Mouse (Mus musculus) cerebellum, adult 2 months (tissue): ENCODE results near the gene Aoc3. TPM values are rescaled to one million over a fixed set of nuclear protein-coding genes. Genes with fewer than 3 reads are reported as not detected.

ENCODE experiments used
- DNase-seq, 2 experiments: peaks; one replicate each; pipeline ENCODE4 v3.0.0; 2021
- H3K27ac ChIP-seq: fragments of 200-500 bp; 2 replicates; pipeline ENCODE4 v1.5.1; 2012; ENCODE audit warnings: low read length, control low read depth, inconsistent platforms; ENCODE audit not compliant: insufficient read depth
- H3K27me3 ChIP-seq: fragments of 200-500 bp; 2 replicates; pipeline ENCODE4 v1.6.1; 2012; ENCODE audit warnings: inconsistent platforms, mild to moderate bottlenecking, low read length, moderate library complexity; ENCODE audit not compliant: control insufficient read depth, insufficient read depth
- H3K4me1 ChIP-seq: fragments of 200-500 bp; 2 replicates; pipeline ENCODE4 v1.6.1; 2011; ENCODE audit warnings: low read length; ENCODE audit not compliant: control insufficient read depth, insufficient read depth
- H3K4me3 ChIP-seq: fragments of 200-500 bp; replicated peaks from 2 replicates; pipeline ENCODE3; 2011; ENCODE audit warnings: mild to moderate bottlenecking, low read depth, low read length, control low read depth; ENCODE audit not compliant: insufficient read depth
- CTCF ChIP-seq: fragments of 200-500 bp; IDR thresholded peaks from 2 replicates; pipeline ENCODE4 v1.5.1; 2011; ENCODE audit warnings: low read depth, mild to moderate bottlenecking, control low read depth, low read length, moderate library complexity, borderline replicate concordance; ENCODE audit not compliant: insufficient read depth
- POLR2A ChIP-seq: fragments of 200-500 bp; IDR thresholded peaks from 2 replicates; pipeline ENCODE4 v1.6.1; 2011; ENCODE audit warnings: low read length, control low read depth, borderline replicate concordance; ENCODE audit not compliant: insufficient read depth
- WGBS: fragments of 180-500 bp; shearing (Covaris S2); methylation state at CpG from one replicate; pipeline ENCODE4 v1.1.7; 2018; 5-methylcytosine and 5-hydroxymethylcytosine counted together
- polyA plus RNA-seq: library from polyadenylated mRNA; depleted of rRNA; stranded (reverse); fragments of >200 nt; gene quantifications from 2 replicates; pipeline ENCODE4 v1.2.3, GENCODE M21; 2012; rRNA removed

Gene Aoc3
- polyA plus RNA-seq = 0.75 and 0.76 TPM in 2 replicates

DNA sequence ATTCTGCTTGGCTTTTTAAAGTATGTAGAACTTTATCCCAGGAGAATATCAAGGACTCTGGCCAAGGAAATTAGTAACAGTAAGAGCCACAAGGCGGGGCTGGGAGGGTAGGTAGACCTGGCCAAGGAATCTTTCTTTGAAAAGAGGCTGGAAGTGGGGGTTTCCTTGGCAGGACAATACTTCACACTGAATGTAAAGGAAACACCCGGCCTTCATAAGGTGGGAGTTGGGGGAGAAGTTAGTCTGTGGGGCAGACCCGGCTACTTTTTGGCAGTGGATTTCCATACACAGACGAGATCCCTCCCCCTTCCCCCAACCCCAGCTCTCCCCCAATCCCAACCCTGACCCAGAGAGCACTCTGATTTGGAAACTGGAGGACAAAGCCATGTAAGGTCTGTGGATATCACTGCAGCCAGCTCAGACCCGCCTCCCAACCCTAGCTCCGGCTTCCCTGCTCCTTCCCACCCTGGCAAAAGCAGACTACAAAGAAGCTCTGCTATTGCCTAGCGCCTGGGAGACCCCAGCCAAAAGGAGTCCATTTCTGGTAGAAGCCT is at the start of gene Aoc3:
Gene Aoc3, plus strand, starts transcription at position 235 of the 554 bp plus-strand sequence.
- H3K4me3 ChIP-seq = no peak within 1 kb of the TSS
- 29% methylated on average over 7 of the region's 7 CpGs for WGBS
- no peaks in the 10 kb centered on the region for H3K4me1 ChIP-seq
- H3K27ac ChIP-seq = no peak within 1 kb of the TSS
- no peaks in the 10 kb centered on the region for H3K27me3 ChIP-seq
- no peak for DNase-seq
- no peak for TF ChIP-seq CTCF
- TF ChIP-seq POLR2A = no peak

DNA sequence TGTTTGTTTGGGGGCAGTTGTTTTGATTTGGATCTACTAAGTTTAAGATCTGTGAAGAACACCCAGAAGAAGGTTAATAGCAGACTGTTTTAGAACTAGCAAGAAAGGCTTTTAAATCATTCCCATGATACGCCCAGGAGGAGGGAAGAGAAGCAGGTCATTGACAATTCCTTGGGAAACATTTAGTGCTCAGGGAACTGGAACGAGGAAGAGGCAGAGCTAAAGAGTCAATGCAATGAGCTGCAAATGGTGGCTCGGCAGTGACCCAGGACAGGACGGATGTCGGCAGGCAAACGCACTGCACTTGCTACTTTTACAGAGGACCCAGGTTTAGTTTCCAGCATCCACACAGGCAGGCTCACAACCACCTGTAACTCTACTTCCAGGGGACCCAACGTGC is 49.6 kb upstream of the Aoc3 start:
- TF ChIP-seq POLR2A = no peak
- TF ChIP-seq CTCF = no peak
- no peaks in the 10 kb centered on the region for H3K27me3 ChIP-seq
- peaks cover 14% of the 10 kb centered on the region for H3K4me1 ChIP-seq
- no peak overlapping the region for H3K4me3 ChIP-seq
- DNase-seq = no peak
- no peak overlapping the region for H3K27ac ChIP-seq
- WGBS = 29% methylated on average over 7 of the region's 7 CpGs

DNA sequence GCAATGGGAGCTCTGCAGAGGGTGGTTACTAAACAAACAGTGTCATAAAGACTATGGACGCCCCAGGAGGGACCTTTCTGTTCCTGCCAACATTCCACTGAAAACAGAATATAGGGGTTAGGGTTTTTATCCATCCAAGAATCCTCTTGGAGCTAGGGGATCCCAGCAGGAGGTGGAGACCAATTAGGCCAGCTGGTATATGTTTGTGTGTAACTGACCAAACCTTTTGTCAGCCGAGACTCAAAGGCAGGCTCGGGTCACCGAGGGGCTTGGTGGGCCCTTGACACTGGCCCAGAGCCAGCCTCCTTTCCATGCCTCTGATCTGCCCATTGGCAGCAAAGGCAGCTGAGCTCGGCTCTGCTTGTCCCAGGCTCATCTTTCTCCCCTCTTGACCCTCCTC is 47.5 kb upstream of the Aoc3 start:
- WGBS = 14% methylated on average over 5 of the region's 5 CpGs
- no peak overlapping the region for H3K27ac ChIP-seq
- H3K4me1 ChIP-seq = 0 out of 2 replicates have a peak, but pooled peaks cover 3% of the 10 kb centered on the region
- TF ChIP-seq POLR2A (no peak), CTCF (no peak)
- no peak for DNase-seq
- H3K27me3 ChIP-seq = no peaks in the 10 kb centered on the region
- no peak overlapping the region for H3K4me3 ChIP-seq

DNA sequence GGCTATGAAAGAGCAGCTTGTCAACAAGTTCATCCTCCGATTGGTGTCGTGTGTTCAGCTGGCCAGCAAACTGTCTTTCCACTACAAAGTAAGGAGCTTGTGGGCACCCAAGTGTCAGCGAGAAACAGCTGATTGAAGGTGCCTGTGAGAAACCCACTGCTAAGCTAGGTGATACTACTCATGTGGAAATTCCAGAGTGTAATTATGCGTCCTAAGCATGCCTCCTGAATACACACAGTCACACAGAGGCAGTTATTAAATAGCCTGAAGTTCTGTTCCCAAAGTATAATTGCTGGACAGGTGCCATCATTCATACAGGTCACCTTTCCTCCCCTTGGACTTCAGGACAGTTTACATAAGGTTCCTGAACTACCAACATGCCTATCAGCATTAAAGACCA is 46.6 kb upstream of the Aoc3 start:
- Histone ChIP-seq H3K4me3 (no peak overlapping the region), H3K27ac (no peak overlapping the region), H3K27me3 (no peaks in the 10 kb centered on the region), H3K4me1 (0 out of 2 replicates have a peak, but pooled peaks cover 3% of the 10 kb centered on the region)
- no peak for DNase-seq
- TF ChIP-seq POLR2A (no peak), CTCF (no peak)
- WGBS = 60% methylated on average over 4 of the region's 4 CpGs

DNA sequence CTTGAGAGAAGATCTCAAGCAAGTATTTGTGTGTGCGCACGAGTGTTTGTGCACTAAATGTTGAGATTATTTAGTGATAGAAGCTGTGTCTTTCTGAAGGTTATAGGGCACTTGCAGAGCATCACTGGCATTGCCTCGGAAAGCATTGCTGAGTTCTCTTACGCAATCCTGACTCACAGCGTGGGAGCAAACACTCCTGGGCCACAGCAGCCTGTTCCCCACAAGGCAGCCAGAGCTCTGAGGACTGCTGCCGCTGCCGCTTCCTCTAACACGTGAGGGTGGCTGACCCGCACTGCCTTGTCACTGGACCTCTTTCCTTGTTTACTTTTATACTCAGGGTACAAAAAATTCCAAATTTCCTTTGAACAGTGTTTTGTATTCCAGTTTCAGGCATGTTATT is 43.1 kb upstream of the Aoc3 start:
- no peak overlapping the region for H3K4me3 ChIP-seq
- DNase-seq = no peak
- H3K27me3 ChIP-seq = no peaks in the 10 kb centered on the region
- TF ChIP-seq CTCF (no peak), POLR2A (no peak)
- H3K4me1 ChIP-seq = no peaks in the 10 kb centered on the region
- 84% methylated on average over 9 of the region's 9 CpGs for WGBS
- no peak overlapping the region for H3K27ac ChIP-seq

DNA sequence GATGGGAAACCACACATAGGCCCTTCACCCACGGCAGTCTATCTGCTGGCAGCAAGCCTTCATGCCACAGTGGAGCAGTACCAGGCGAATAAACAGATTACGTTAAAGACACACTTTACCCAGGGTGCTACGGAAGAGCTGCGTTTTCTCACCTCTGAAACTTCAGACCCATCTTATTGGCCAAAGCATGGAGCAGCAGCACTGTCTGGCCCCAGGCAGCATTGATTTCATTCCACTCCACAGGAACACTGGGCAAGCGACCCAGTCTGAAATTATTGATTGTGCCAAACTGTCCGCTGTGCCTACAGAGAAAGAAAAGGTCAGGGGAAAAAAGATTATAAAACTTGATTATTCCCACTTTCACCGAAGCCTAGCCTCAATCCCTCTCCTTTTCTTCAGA is 39.2 kb upstream of the Aoc3 start:
- H3K27me3 ChIP-seq = no peaks in the 10 kb centered on the region
- H3K27ac ChIP-seq = no peak overlapping the region
- no peak overlapping the region for H3K4me3 ChIP-seq
- TF ChIP-seq CTCF (no peak), POLR2A (no peak)
- 83% methylated on average over 8 of the region's 8 CpGs for WGBS
- DNase-seq = no peak
- no peaks in the 10 kb centered on the region for H3K4me1 ChIP-seq

DNA sequence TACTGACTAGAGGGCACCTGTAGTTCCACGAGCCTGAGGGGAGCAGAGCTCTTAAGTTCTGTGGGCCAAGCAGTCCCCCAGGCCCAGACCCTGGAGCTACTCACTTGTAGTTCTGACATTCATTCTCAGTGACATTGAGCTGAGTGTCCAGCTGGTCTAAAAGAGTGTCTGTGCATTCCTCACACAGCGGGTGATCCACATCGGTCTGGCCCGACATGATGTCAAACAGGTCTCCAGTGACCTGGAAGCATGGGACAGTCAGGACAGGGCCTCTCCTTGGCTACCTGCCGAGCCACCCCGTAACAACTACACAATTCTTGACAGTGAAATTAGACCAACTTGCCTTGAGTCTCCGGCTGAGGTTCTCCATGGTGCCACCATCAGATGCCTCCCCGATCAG is 35.2 kb upstream of the Aoc3 start:
- no peak for DNase-seq
- 74% methylated on average over 8 of the region's 8 CpGs for WGBS

DNA sequence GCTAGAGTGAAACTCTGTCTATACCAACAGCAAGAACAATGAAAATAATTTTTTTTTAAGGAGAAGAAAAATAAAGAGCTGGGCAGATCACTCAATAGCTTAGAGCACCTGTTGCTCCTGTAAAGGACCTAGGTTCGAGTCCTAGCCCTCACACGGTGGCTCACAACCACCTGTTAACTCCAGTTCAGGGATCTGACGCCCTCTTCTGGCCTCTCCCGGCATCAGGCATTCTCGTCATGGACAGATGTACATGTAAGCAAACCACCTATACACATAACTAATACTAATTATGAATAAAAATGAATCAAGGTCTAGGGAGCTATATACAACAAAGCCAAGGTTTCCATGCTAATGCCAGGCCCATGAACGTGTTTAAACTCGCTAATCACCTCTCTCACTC is 29.5 kb upstream of the Aoc3 start:
- 65% methylated on average over 7 of the region's 7 CpGs for WGBS
- no peak for TF ChIP-seq POLR2A
- no peak for TF ChIP-seq CTCF

More for the DNA sequence above, 35.2 kb upstream of the Aoc3 start:
- Histone ChIP-seq H3K27ac (no peak overlapping the region), H3K27me3 (no peaks in the 10 kb centered on the region), H3K4me3 (no peak overlapping the region), H3K4me1 (no peaks in the 10 kb centered on the region)
- TF ChIP-seq CTCF = no peak
- TF ChIP-seq POLR2A = no peak

More for the DNA sequence above, 29.5 kb upstream of the Aoc3 start:
- no peaks in the 10 kb centered on the region for H3K27me3 ChIP-seq
- H3K27ac ChIP-seq = no peak overlapping the region
- no peak for DNase-seq
- peak overlapping the region; percentile 28 for H3K4me3 ChIP-seq
- peaks cover 6% of the 10 kb centered on the region for H3K4me1 ChIP-seq
